Mouse (Mus musculus) adrenal gland, postnatal 14 days (tissue): Measurements from ENCODE around the gene Zfp629. TPM values are rescaled to one million over a fixed set of nuclear protein-coding genes. Genes with fewer than 3 reads are reported as not detected.

Experiments used
- DNase-seq: peaks from one replicate; pipeline ENCODE4 v3.0.0; 2021; ENCODE audit warnings: mixed read lengths
- total RNA-seq: library from RNA; stranded (reverse); gene quantifications from 2 replicates; pipeline ENCODE4 v1.2.3, GENCODE M21; 2021

Zfp629 gene
- total RNA-seq, 1 experiment from 2014 or later = 21.6 TPM

GRCm38 (mm10) chr7:127614511-127614890 is 1.1 kb downstream of the Zfp629 start:
- DNase-seq = peak; percentile 89

- DNase-seq = no peak
These were observed 1.5 kb downstream of the Zfp629 start for GRCm38 (mm10) chr7:127614091-127614490.

GRCm38 (mm10) chr7:127613501-127613900 is 2.1 kb downstream of the Zfp629 start:
- DNase-seq = no peak

GRCm38 (mm10) chr7:127611561-127611960 is 4.0 kb downstream of the Zfp629 start:
- no peak for DNase-seq

- DNase-seq = no peak
These were observed 4.6 kb downstream of the Zfp629 start for GRCm38 (mm10) chr7:127611011-127611410.

- no peak for DNase-seq
These were observed 8.4 kb downstream of the Zfp629 start for GRCm38 (mm10) chr7:127607150-127607549.

DNA sequence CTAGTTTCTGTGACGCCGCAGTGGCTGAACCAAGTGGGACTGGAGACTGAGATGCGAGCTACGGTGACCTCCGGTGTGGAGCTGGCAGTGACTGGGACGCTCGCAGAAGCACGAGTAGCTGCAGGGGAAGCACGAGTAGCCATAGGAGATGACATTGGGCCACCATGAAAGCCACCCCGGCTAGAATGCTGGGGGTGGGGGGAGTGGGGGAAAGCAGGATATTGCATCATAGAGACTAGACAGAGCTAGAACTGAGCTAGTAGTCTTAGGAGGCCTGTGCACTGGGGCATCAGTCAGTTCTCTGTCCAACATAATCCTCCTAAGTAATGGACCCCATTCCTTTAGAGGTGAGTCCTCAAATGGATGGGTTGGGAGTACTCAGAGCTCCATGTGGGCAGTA is 11.3 kb downstream of the Zfp629 start:
- DNase-seq = no peak

- no peak for DNase-seq
These were observed 12.7 kb downstream of the Zfp629 start for GRCm38 (mm10) chr7:127602903-127603302.

DNA sequence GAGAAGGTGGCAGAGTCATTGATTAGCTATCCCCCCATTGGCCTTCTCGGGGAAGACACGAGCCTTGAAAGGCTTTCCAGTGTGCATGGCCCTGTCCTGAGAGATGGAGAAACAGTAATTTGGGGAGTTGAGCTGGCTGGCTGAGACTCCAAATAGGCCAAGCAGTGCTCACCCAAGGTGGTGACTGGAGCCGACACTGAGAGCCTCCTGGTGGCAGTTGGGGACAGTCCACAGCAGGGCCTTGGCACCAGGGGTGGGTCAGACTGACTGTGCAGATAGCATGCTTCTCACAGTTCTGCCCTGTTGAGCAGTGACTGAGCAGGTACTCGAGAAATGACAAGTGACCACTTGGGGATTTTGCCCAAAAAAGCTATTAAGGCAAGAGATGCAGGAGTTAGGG is 13.9 kb downstream of the Zfp629 start:
- no peak for DNase-seq

GRCm38 (mm10) chr7:127600612-127601011 is 15.0 kb downstream of the Zfp629 start:
- no peak for DNase-seq

- DNase-seq = no peak
These were observed 18.9 kb downstream of the Zfp629 start for GRCm38 (mm10) chr7:127596747-127597146.

GRCm38 (mm10) chr7:127592575-127592974 is 23.0 kb downstream of the Zfp629 start:
- no peak for DNase-seq

- no peak for DNase-seq
These were observed 24.5 kb downstream of the Zfp629 start for GRCm38 (mm10) chr7:127591108-127591507.

- no peak for DNase-seq
These were observed 26.0 kb downstream of the Zfp629 start for GRCm38 (mm10) chr7:127589637-127590036.

DNA sequence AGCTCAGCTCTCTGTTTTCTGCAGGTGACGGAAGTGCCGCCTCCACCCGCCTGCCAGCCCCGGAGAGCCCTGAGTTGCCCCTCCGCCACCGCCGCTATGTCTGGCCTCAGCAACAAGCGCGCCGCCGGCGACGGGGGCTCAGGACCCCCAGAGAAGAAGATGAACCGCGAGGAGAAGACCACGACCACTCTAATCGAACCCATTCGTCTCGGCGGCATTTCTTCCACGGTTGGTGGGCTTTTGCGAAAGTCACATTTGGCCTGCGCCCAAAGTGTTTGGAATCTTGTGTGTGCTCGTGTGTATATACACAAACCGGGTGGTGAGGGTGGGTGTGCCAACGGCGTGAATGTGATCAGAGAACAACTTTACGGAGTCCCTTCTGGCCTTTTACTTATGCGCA is 26.7 kb downstream of the Zfp629 start:
- DNase-seq = no peak

GRCm38 (mm10) chr7:127588011-127588871 is 27.4 kb downstream of the Zfp629 start, which contains the start of the genes Ccdc189 and Rnf40:
Gene Ccdc189 (minus strand): TSS chr7:127588595.
Gene Rnf40 (plus strand): TSS chr7:127588767.
- peak; percentile 97 for DNase-seq

DNA sequence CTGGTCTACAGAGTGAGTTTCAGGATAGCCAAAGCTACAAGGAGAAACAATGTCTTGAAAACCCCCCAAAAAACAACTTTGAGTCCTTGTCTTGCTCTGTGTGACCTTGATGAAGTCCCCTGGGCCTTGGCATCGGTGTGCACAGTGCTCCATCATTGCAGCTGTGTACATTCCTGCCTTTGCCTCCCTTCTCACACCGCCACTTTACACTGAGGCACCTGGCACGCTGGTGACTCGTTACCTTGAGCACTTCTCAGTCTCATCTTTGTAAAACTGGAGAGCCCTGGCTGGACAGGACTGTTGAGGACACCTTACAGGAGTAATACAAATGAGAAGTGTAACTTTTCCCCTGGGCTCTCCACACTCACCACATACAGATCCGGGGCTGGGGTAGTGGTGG is 28.4 kb downstream of the Zfp629 start:
- no peak for DNase-seq

DNA sequence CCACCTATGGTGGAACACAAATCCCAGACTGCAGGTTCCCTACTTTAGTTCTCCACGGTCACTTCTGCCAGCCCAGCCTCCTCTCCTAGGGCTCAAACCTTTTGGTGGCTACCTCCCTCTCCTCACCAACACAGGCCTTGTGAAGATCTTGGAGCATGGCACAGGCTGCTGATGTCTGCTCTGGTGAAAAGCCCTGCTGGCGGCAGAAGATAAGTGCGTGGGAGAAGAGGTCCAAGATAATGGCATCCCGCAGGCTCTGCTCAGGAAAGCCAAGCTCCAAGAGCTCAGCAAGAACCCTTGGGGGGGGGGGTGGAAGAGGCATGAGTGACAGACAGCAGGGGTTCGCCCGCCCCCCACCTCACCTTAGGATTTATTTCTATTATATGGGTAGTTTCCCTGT is 29.4 kb downstream of the Zfp629 start:
- DNase-seq = no peak

- no peak for DNase-seq
These were observed 30.6 kb downstream of the Zfp629 start for GRCm38 (mm10) chr7:127585031-127585430.

DNA sequence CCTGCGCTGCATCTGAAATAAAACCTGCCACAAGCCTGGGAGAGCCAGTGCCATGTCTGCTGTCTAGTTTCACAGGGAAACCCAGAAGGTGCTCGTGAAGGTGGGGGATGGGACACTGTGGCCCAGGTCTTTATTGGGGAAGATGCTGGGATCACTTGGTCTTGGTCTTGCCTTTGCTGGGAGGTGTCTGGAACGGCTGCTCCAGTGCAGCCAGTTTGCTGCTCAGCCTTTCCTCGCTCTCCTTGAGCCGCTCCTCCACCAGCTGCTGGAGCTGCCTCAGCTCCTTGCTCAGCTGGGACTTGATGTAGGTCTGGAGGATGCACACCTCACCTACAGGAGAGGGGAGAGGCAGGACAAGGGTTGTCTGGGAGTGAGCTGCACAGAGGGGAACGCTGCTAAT is 32.3 kb downstream of the Zfp629 start:
- DNase-seq = no peak

GRCm38 (mm10) chr7:127574115-127574514 is 41.5 kb downstream of the Zfp629 start:
- DNase-seq = no peak

DNA sequence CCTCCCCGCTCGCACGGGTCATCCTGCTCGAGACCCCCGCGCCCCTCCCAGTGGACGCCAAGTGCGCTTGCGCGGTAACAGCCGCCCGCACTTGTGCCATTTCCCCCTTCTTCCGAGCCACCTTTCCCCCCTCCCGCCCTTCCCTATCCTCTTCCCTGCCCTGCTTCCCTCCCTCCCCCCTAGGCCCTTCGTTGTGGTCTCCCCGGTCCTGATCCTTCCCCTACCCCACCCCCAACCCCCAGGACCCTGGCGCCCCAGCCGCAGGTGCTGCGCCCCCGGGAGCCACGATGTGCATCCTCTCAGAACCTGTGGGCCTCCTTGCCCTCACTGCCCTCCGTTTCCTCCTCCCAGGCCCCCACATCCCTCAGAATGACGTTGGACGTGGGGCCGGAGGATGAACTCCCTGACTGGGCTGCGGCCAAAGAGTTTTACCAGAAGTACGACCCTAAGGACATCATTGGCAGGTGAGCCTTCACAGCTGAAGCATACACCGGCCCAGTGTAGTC is 42.0 kb downstream of the Zfp629 start:
- no peak for DNase-seq

GRCm38 (mm10) chr7:127572895-127573471 is 42.6 kb downstream of the Zfp629 start, which contains the start of gene Phkg2:
Gene Phkg2 (plus strand): TSS chr7:127573340.
- peak; percentile 97 for DNase-seq
